Mouse (Mus musculus): ENCODE results near the gene Gm7102.
"Not testable (repeated sequence)": the region's sequence is repeated elsewhere in the genome, so short reads cannot be mapped to it uniquely, and the experiment has no call there.

The Gm7102 gene

GRCm38 (mm10) chr19:61175756-61176324, at the start of gene Gm7102:
Gm7102 (minus strand) TSS chr19:61176309.
- peak; percentile 4 to 7 for DNase-seq

DNA sequence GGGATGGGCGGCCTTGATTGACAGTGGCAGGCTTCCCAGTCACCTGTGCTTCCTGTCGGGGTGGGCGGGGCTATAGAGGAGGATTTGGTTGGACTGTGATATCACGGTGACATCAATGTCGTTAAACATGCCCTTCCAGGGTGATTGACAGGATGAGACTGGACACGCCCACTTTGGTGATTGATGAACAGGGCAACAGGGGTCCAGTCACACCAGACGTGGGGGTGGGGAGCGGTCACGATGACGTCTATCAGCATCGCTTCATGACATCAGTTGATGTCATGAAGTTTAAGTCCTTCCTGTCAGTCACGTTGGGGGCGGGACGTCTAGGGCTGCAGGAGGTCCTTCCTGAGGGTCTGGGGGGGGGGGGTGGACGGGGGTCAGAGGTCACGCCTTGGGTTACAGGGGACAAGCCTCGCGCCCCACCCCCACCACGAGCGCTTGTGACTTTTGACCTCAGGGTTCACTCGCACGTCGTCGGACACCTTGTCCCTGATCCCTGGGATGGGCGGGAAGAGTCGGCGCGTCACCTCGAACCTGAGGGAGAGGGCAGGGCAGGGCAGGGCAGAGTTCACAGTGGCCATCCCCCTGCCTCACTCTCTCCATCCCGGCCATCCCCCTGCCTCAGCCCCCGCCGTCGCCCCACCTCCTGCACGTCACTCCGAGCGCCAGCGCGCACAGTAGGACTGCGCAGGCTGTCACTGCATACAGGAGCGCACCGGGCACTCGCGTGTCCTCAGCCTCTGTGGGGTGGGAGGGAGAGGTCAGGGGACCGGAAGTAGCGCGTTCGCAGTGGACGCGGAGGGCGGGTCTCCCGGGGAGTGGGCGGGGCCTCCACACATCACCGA, 48.8 kb upstream of the Gm7102 start:
- DNase-seq, result peak in 1 of 2 experiments; percentile 32

- DNase-seq, result no peak
Observed at GRCm38 (mm10) chr19:61223706-61224328, 47.7 kb upstream of the Gm7102 start.

DNA sequence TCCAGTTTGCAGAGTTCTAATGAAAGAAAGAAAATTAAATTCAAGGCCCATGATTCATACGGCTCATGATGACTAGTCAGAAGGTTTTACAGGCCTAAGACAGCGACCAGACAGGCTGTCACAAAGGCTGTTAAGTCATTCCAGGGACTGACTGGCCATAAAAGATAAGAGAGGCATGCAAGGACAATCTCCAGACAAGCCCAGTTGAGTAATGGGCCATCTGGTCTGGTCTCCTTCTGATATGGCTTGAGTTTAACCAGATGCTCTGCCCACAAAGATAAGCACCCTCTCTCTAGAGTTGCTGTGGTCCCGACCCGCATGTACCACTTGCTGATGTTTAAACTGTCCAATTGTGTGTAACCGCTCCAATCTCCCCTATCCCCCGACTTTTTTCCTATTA, 31.4 kb upstream of the Gm7102 start:
- DNase-seq, result not testable (repeated sequence)

DNA sequence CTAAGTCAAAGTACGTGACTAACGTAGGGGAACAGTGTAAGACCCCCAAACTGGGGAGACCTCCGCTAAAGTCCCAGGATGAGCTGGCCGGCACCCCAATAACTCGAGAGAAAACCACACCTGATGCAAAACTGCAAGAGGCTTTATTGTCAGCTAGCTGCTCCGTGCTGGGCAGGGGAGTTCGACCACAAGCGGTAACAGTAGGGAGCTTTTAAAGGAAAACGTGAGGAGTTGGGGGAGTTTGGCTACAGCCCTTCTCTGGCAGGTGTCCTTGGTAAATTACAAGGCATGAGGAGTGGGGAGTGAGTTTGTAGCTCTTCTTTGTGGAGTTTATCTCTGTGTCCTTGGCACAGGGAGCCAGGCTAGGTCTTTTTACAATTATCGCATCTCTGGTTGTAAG, 23.7 kb upstream of the Gm7102 start:
- DNase-seq, result peak; percentile 24 to 49

GRCm38 (mm10) chr19:61199316-61199715, 23.2 kb upstream of the Gm7102 start:
- peak; percentile 83 to 88 for DNase-seq

DNA sequence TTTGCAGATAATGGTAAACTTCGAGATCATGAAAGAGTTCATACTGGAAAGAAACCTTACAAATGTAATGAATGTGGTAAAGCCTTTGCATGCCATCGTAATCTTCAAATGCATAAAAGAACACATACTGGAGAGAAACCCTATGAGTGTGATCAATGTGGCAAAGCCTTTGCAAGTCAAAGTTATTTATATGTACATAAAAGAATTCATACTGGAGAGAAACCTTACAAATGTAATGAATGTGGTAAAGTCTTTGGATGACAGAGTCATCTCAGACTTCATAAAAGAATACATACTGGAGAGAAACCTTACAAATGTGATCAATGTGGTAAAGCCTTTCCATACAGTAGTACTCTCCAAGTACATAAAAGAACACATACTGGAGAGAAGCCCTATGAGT, 7.5 kb upstream of the Gm7102 start, which contains the start of gene Gm6020:
Gene Gm6020, plus strand, starts transcription at position 301 of the 400 bp plus-strand sequence.
- not testable (repeated sequence) for DNase-seq

DNA sequence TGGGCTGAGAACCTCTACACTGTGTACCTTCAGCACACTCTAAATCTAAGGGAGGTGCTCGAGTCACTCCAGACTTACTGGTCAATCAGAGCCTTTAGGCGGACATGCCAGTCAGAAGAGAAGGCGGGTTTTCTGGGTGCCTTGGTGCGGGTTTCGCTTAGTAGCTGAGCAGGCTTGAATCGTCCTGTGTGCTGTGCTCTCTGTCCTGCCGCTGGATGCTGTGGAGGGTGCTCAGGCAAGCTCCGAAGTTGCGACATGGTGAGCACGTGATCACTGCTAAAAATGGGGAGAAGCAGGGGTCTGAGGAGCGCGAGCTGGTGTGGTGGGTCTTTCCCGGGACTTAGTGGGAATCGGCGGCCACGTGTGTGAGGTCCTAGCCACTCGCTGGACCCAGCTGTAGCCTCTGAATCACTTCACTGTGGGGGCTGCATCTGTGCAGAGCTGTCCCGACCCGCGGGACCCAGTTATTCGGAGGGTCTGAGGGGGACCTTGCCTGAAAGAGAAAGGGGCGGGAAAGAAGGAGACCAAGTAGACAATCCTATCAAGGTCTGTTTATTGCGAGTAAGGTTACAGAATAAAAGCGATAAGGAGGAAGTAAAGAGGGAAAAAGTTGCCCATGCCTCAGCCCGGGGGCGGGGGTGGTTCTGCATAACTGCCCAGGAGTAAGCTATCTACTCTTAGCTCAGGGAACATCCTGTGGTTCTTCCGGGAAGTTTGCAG, 24.2 kb downstream of the Gm7102 start:
- DNase-seq, result no peak

- DNase-seq, result peak; percentile 10 to 16
Observed at GRCm38 (mm10) chr19:61151372-61151700, 24.8 kb downstream of the Gm7102 start.

GRCm38 (mm10) chr19:61141299-61141698, 34.8 kb downstream of the Gm7102 start:
- DNase-seq, result no peak

GRCm38 (mm10) chr19:61140342-61141206, 35.5 kb downstream of the Gm7102 start, which contains the start of gene Zfp950:
Zfp950 (minus strand) TSS chr19:61140840.
- DNase-seq, result peak; percentile 73 to 83

- DNase-seq, result no peak
Observed at GRCm38 (mm10) chr19:61138655-61139054, 37.5 kb downstream of the Gm7102 start.

DNA sequence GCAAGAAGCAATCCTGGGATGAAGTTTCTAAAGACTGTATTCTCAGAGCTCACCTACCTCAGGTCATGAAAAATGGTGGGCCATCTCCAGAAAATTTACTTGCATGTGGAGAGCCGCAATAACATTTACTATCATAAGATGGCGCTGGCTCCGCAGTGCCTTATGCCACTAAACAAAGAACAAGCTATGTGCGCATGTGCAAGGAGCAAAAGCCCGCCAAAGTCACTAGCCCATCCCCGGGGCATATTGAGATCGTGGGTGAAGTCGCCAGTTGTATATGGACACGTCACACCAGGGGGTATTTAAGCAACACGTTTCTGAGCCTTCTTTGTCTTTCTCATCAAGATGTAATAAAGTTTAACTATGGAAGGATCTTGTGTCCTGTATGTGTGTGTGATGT, 45.0 kb downstream of the Gm7102 start:
- no peak for DNase-seq

Measured in thymus, postnatal 36 days (tissue).